Mouse (Mus musculus): ENCODE measurements at regions not wholly inside any gene's neighbourhood (a gene's known extent, or its start where the extent isn't known, plus 50 kb on each side); places are given as distances from the start of the nearest gene placed in this dataset.

GRCm38 (mm10) chr5:37932086-37932759 is 106.3 kb upstream of the Stx18 start:
- no peak overlapping the region for H3K4me3 ChIP-seq
- no peaks in the 10 kb centered on the region for H3K4me1 ChIP-seq
- H3K36me3 ChIP-seq: no peaks in the 10 kb centered on the region
- H3K27me3 ChIP-seq (replicated peaks): no peaks in the 10 kb centered on the region; the same call in 1 of the 2 replicates
- H3K9me3 ChIP-seq (replicated peaks): no peaks in the 10 kb centered on the region
- no peak overlapping the region for H3K27ac ChIP-seq
- H3K4me2 ChIP-seq: no peak overlapping the region
- no peak for ATAC-seq
- 58% methylated on average over 10 of the region's 10 CpGs for WGBS (ENCODE audit: insufficient replicate concordance)
- H3K9ac ChIP-seq: no peak overlapping the region

- H3K9me3 ChIP-seq (replicated peaks): no peaks in the 10 kb centered on the region
- H3K9ac ChIP-seq: no peak overlapping the region
- no peak for ATAC-seq
- H3K27ac ChIP-seq: no peak overlapping the region
- H3K4me1 ChIP-seq: no peaks in the 10 kb centered on the region
- no peak overlapping the region for H3K4me3 ChIP-seq
- peaks cover 45% of the 10 kb centered on the region for H3K27me3 ChIP-seq (replicated peaks)
- H3K36me3 ChIP-seq: no peaks in the 10 kb centered on the region
- whole genome bisulfite sequencing (ENCODE audit: insufficient replicate concordance): 20% methylated on average over 2 of the region's 2 CpGs
- no peak overlapping the region for H3K4me2 ChIP-seq
Measured at GRCm38 (mm10) chr5:37920481-37920880, 96.1 kb upstream of the Msx1 start.

- no peak for ATAC-seq
- H3K4me3 ChIP-seq: no peak overlapping the region
- no peaks in the 10 kb centered on the region for H3K4me1 ChIP-seq
- WGBS (ENCODE audit: insufficient replicate concordance): 70% methylated on average over 3 of the region's 3 CpGs
- no peaks in the 10 kb centered on the region for H3K9me3 ChIP-seq (replicated peaks)
- H3K9ac ChIP-seq: no peak overlapping the region
- no peak overlapping the region for H3K4me2 ChIP-seq
- no peaks in the 10 kb centered on the region for H3K36me3 ChIP-seq
- H3K27me3 ChIP-seq (replicated peaks): peaks cover 45% of the 10 kb centered on the region
- H3K27ac ChIP-seq: no peak overlapping the region
Measured at GRCm38 (mm10) chr5:37919102-37919501, 94.7 kb upstream of the Msx1 start.

GRCm38 (mm10) chr5:37918001-37918707 is 93.8 kb upstream of the Msx1 start:
- H3K27ac ChIP-seq: no peak overlapping the region
- no peak overlapping the region; the same call in 1 of the 2 replicates for H3K4me2 ChIP-seq
- H3K9ac ChIP-seq: no peak overlapping the region
- ATAC-seq: no peak
- no peaks in the 10 kb centered on the region for H3K36me3 ChIP-seq
- WGBS (ENCODE audit: insufficient replicate concordance): 6% methylated on average over 28 of the region's 28 CpGs
- no peaks in the 10 kb centered on the region for H3K4me1 ChIP-seq
- H3K27me3 ChIP-seq (replicated peaks): peaks cover 45% of the 10 kb centered on the region
- no peaks in the 10 kb centered on the region for H3K9me3 ChIP-seq (replicated peaks)
- no peak overlapping the region for H3K4me3 ChIP-seq

GRCm38 (mm10) chr5:37917161-37917560 is 92.8 kb upstream of the Msx1 start:
- Histone ChIP-seq H3K4me3 (no peak overlapping the region), H3K9me3 (replicated peaks) (no peaks in the 10 kb centered on the region), H3K9ac (no peak overlapping the region), H3K27me3 (replicated peaks) (peaks cover 45% of the 10 kb centered on the region), H3K4me2 (no peak overlapping the region), H3K27ac (no peak overlapping the region), H3K4me1 (no peaks in the 10 kb centered on the region), H3K36me3 (no peaks in the 10 kb centered on the region)
- ATAC-seq: no peak
- WGBS (ENCODE audit: insufficient replicate concordance): 20% methylated on average over 5 of the region's 5 CpGs

- Histone ChIP-seq H3K4me1 (no peaks in the 10 kb centered on the region), H3K27ac (no peak overlapping the region), H3K36me3 (no peaks in the 10 kb centered on the region), H3K9ac (no peak overlapping the region), H3K4me3 (no peak overlapping the region), H3K9me3 (replicated peaks) (peaks cover 7% of the 10 kb centered on the region; the same call in 1 of the 2 replicates), H3K4me2 (no peak overlapping the region), H3K27me3 (replicated peaks) (peaks cover 57% of the 10 kb centered on the region)
- ATAC-seq: no peak
- 44% methylated on average over 5 of the region's 5 CpGs for WGBS (ENCODE audit: insufficient replicate concordance)
Measured at GRCm38 (mm10) chr5:37904683-37905352, 80.4 kb upstream of the Msx1 start.

- WGBS (ENCODE audit: insufficient replicate concordance): 42% methylated on average over 3 of the region's 3 CpGs
- no peak overlapping the region for H3K27ac ChIP-seq
- H3K36me3 ChIP-seq: no peaks in the 10 kb centered on the region
- H3K4me1 ChIP-seq: no peaks in the 10 kb centered on the region
- no peak overlapping the region for H3K9ac ChIP-seq
- H3K27me3 ChIP-seq (replicated peaks): peaks cover 66% of the 10 kb centered on the region
- H3K4me3 ChIP-seq: no peak overlapping the region
- no peaks in the 10 kb centered on the region for H3K9me3 ChIP-seq (replicated peaks)
- no peak for ATAC-seq
- H3K4me2 ChIP-seq: no peak overlapping the region
Measured at GRCm38 (mm10) chr5:37903861-37904260, 79.5 kb upstream of the Msx1 start.

GRCm38 (mm10) chr5:37902741-37903140 is 78.4 kb upstream of the Msx1 start:
- Histone ChIP-seq H3K27me3 (replicated peaks) (peaks cover 75% of the 10 kb centered on the region), H3K9me3 (replicated peaks) (no peaks in the 10 kb centered on the region), H3K4me2 (no peak overlapping the region), H3K9ac (no peak overlapping the region), H3K27ac (no peak overlapping the region), H3K4me1 (no peaks in the 10 kb centered on the region), H3K4me3 (no peak overlapping the region), H3K36me3 (no peaks in the 10 kb centered on the region)
- WGBS (ENCODE audit: insufficient replicate concordance): 65% methylated on average over 2 of the region's 2 CpGs
- no peak for ATAC-seq

- H3K27me3 ChIP-seq (replicated peaks): peaks cover 84% of the 10 kb centered on the region
Measured at GRCm38 (mm10) chr5:37901861-37902291, 77.5 kb upstream of the Msx1 start.

GRCm38 (mm10) chr5:37898041-37898615 is 73.7 kb upstream of the Msx1 start:
- peaks cover 96% of the 10 kb centered on the region for H3K27me3 ChIP-seq (replicated peaks)
- H3K4me3 ChIP-seq: no peak overlapping the region
- H3K4me1 ChIP-seq: no peaks in the 10 kb centered on the region; the same call in 1 of the 2 replicates
- H3K27ac ChIP-seq: no peak overlapping the region
- no peak overlapping the region for H3K9ac ChIP-seq
- WGBS (ENCODE audit: insufficient replicate concordance): 57% methylated on average over 12 of the region's 12 CpGs
- no peak for ATAC-seq
- H3K9me3 ChIP-seq (replicated peaks): no peaks in the 10 kb centered on the region
- H3K4me2 ChIP-seq: no peak overlapping the region
- H3K36me3 ChIP-seq: no peaks in the 10 kb centered on the region

More at GRCm38 (mm10) chr5:37901861-37902291, 77.5 kb upstream of the Msx1 start:
- no peak overlapping the region for H3K27ac ChIP-seq
- H3K4me3 ChIP-seq: no peak overlapping the region
- WGBS (ENCODE audit: insufficient replicate concordance): 2% methylated on average over 16 of the region's 16 CpGs
- no peaks in the 10 kb centered on the region for H3K4me1 ChIP-seq
- no peak for ATAC-seq
- H3K36me3 ChIP-seq: no peaks in the 10 kb centered on the region
- no peak overlapping the region for H3K9ac ChIP-seq
- no peaks in the 10 kb centered on the region for H3K9me3 ChIP-seq (replicated peaks)
- H3K4me2 ChIP-seq: no peak overlapping the region

- no peak for ATAC-seq
- H3K27ac ChIP-seq: no peak overlapping the region
- peaks cover 96% of the 10 kb centered on the region for H3K27me3 ChIP-seq (replicated peaks)
- H3K36me3 ChIP-seq: no peaks in the 10 kb centered on the region
- no peak overlapping the region for H3K4me3 ChIP-seq
- H3K4me1 ChIP-seq: no peaks in the 10 kb centered on the region; the same call in 1 of the 2 replicates
- H3K9me3 ChIP-seq (replicated peaks): no peaks in the 10 kb centered on the region
- H3K9ac ChIP-seq: no peak overlapping the region
- 66% methylated on average over 6 of the region's 6 CpGs for WGBS (ENCODE audit: insufficient replicate concordance)
- H3K4me2 ChIP-seq: no peak overlapping the region
Measured at GRCm38 (mm10) chr5:37897501-37897900, 73.1 kb upstream of the Msx1 start.
